Mouse (Mus musculus): ENCODE measurements around the gene Lrrc45. TPM values are rescaled to one million over a fixed set of nuclear protein-coding genes. Genes with fewer than 3 reads are reported as not detected.

Gene Lrrc45
- polyA plus RNA-seq, 1 experiment = 1.5 TPM

DNA sequence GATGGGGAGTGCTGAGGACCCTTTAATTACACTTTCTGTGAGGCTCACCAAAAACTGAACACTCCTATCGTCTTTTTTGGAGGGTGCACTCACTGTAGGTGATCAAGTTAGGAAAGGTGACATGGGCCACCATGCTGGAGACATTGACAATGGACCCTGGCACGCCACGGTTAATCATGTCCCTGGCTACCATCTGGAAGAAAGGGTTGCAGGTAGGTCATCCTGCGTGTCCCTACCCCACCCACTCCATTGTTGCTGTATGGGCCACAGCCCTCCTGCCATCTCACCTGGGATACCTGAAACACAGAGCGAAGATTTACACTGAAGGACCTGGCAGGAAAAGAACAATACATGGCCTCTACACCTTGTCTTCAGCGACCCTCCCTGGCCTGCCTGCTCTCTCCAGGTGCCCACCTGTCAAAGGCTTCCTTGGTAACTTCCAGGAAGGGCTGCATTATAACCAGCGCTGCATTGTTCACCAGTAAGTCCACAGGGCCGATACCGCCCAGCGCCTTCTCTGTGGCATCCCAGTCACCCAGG is 16.7 kb downstream of the Lrrc45 start:
- H3K27me3 ChIP-seq (ENCODE audit: control insufficient read depth) = peaks cover 22% of the 10 kb centered on the region
- no peak overlapping the region for H3K4me3 ChIP-seq (replicated peaks)
- H3K4me1 ChIP-seq (ENCODE audit: control insufficient read depth) = peaks cover 18% of the 10 kb centered on the region
- TF ChIP-seq TAL1 (IDR thresholded peaks at IDR 0.05; ENCODE audit: low read length) = no peak
- no peak for TF ChIP-seq GATA1 (IDR thresholded peaks at IDR 0.05; ENCODE audit: low read length)
- no peaks in the 10 kb centered on the region for H3K36me3 ChIP-seq (ENCODE audit: control insufficient read depth)
- H3K9me3 ChIP-seq (ENCODE audit: control insufficient read depth, low read length) = peaks cover 3% of the 10 kb centered on the region

DNA sequence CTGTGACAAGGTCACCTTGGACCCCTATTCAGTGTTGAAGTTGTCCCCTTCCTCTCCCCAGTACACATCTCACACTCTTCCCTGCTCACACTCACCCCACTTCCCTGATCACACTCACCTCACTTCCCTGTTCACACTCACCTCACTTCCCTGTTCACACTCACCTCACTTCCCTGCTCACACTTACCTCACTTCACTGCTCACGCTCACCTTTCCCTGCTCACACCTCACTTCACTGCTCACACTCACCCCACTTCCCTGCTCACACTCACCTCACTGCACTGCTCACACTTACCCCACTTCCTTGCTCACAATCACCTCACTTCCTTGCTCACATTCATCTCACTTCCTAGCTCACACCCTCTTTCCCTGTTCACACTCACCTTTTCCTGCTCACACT is 17.7 kb downstream of the Lrrc45 start:
- Histone ChIP-seq H3K9me3 (ENCODE audit: control insufficient read depth, low read length) (peaks cover 3% of the 10 kb centered on the region), H3K4me3 (replicated peaks) (no peak overlapping the region), H3K27me3 (ENCODE audit: control insufficient read depth) (peaks cover 22% of the 10 kb centered on the region), H3K4me1 (ENCODE audit: control insufficient read depth) (peaks cover 14% of the 10 kb centered on the region), H3K36me3 (ENCODE audit: control insufficient read depth) (no peaks in the 10 kb centered on the region)
- no peak for TF ChIP-seq GATA1 (IDR thresholded peaks at IDR 0.05; ENCODE audit: low read length)
- no peak for TF ChIP-seq TAL1 (IDR thresholded peaks at IDR 0.05; ENCODE audit: low read length)

DNA sequence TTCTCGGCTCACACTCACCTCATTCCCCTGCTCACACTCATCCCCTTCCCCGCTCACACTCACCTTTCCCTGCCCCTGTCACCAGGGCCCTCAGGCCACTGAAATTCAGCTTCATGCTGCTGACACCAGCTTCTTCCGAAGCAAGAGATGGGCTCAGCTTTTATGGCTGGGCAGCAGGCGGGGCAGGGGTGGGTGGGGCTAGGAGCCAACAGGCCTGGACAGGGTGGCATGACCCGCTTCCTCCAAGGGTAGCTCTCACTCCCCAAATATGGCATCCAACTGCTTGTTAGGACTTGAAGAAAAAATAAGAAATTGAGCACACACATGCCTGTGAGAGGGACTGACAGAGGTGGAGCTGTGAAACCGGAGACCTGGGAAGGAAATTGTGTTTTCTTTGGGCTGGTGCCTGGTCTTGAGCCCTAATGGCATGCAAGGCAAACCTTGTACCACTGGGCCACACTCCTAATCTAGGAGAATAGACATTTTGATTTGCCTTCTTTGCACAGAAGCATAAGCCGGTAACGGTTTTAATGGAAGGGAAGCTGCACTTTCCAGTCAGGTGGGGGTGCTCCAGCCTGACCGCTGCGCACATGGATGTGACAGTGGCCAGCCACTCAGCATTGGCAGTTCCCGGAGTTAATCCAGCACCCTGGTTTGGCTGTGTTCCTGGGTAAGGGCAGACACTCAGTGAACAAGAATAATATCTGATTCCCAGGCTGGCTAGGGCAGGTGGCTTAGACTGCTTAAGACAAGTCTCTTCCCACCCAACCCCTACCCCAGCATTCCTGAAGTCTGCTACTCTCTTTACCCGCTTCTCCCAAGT is 18.3 kb downstream of the Lrrc45 start, which contains the start of gene Cbr2:
Gene Cbr2 (minus strand): TSS at position 257 of the 823 bp plus-strand sequence.
- H3K4me3 ChIP-seq (replicated peaks) = no peak within 1 kb of the TSS
- TF ChIP-seq TAL1 (IDR thresholded peaks at IDR 0.05; ENCODE audit: low read length) = no peak
- no peak for TF ChIP-seq GATA1 (IDR thresholded peaks at IDR 0.05; ENCODE audit: low read length)
- no peaks in the 10 kb centered on the region for H3K36me3 ChIP-seq (ENCODE audit: control insufficient read depth)
- peaks cover 3% of the 10 kb centered on the region for H3K9me3 ChIP-seq (ENCODE audit: control insufficient read depth, low read length)
- H3K4me1 ChIP-seq (ENCODE audit: control insufficient read depth) = peaks cover 8% of the 10 kb centered on the region
- peaks cover 22% of the 10 kb centered on the region for H3K27me3 ChIP-seq (ENCODE audit: control insufficient read depth)

GRCm38 (mm10) chr11:120733521-120733920 is 19.8 kb downstream of the Lrrc45 start:
- Histone ChIP-seq H3K4me3 (replicated peaks) (no peak overlapping the region), H3K4me1 (ENCODE audit: control insufficient read depth) (peaks cover 5% of the 10 kb centered on the region), H3K27me3 (ENCODE audit: control insufficient read depth) (peaks cover 22% of the 10 kb centered on the region), H3K9me3 (ENCODE audit: control insufficient read depth, low read length) (peaks cover 3% of the 10 kb centered on the region), H3K36me3 (ENCODE audit: control insufficient read depth) (no peaks in the 10 kb centered on the region)
- no peak for TF ChIP-seq GATA1 (IDR thresholded peaks at IDR 0.05; ENCODE audit: low read length)
- TF ChIP-seq TAL1 (IDR thresholded peaks at IDR 0.05; ENCODE audit: low read length) = no peak

GRCm38 (mm10) chr11:120736424-120736823 is 22.7 kb downstream of the Lrrc45 start:
- Histone ChIP-seq H3K9me3 (ENCODE audit: control insufficient read depth, low read length) (peaks cover 2% of the 10 kb centered on the region), H3K4me1 (ENCODE audit: control insufficient read depth) (no peaks in the 10 kb centered on the region), H3K36me3 (ENCODE audit: control insufficient read depth) (no peaks in the 10 kb centered on the region), H3K27me3 (ENCODE audit: control insufficient read depth) (peaks cover 12% of the 10 kb centered on the region), H3K4me3 (replicated peaks) (no peak overlapping the region)
- TF ChIP-seq TAL1 (IDR thresholded peaks at IDR 0.05; ENCODE audit: low read length) = no peak
- no peak for TF ChIP-seq GATA1 (IDR thresholded peaks at IDR 0.05; ENCODE audit: low read length)

- no peaks in the 10 kb centered on the region for H3K4me1 ChIP-seq (ENCODE audit: control insufficient read depth)
- no peak overlapping the region for H3K4me3 ChIP-seq (replicated peaks)
- no peaks in the 10 kb centered on the region; the same call in 1 of the 2 replicates for H3K9me3 ChIP-seq (ENCODE audit: control insufficient read depth, low read length)
- no peak for TF ChIP-seq GATA1 (IDR thresholded peaks at IDR 0.05; ENCODE audit: low read length)
- TF ChIP-seq TAL1 (IDR thresholded peaks at IDR 0.05; ENCODE audit: low read length) = no peak
- peaks cover 3% of the 10 kb centered on the region; the same call in 1 of the 2 replicates for H3K27me3 ChIP-seq (ENCODE audit: control insufficient read depth)
- H3K36me3 ChIP-seq (ENCODE audit: control insufficient read depth) = no peaks in the 10 kb centered on the region
Measured at GRCm38 (mm10) chr11:120740981-120741380, 27.3 kb downstream of the Lrrc45 start.

- TF ChIP-seq GATA1 (IDR thresholded peaks at IDR 0.05; ENCODE audit: low read length) (no peak), TAL1 (IDR thresholded peaks at IDR 0.05; ENCODE audit: low read length) (no peak)
- Histone ChIP-seq H3K27me3 (ENCODE audit: control insufficient read depth) (peaks cover 3% of the 10 kb centered on the region; the same call in 1 of the 2 replicates), H3K4me1 (ENCODE audit: control insufficient read depth) (no peaks in the 10 kb centered on the region), H3K4me3 (replicated peaks) (no peak overlapping the region), H3K9me3 (ENCODE audit: control insufficient read depth, low read length) (no peaks in the 10 kb centered on the region; the same call in 1 of the 2 replicates), H3K36me3 (ENCODE audit: control insufficient read depth) (no peaks in the 10 kb centered on the region)
Measured at GRCm38 (mm10) chr11:120744121-120744701, 30.5 kb downstream of the Lrrc45 start.

GRCm38 (mm10) chr11:120747974-120748373 is 34.2 kb downstream of the Lrrc45 start:
- Histone ChIP-seq H3K9me3 (ENCODE audit: control insufficient read depth, low read length) (no peaks in the 10 kb centered on the region; the same call in 1 of the 2 replicates), H3K27me3 (ENCODE audit: control insufficient read depth) (peaks cover 6% of the 10 kb centered on the region), H3K4me3 (replicated peaks) (no peak overlapping the region), H3K36me3 (ENCODE audit: control insufficient read depth) (no peaks in the 10 kb centered on the region), H3K4me1 (ENCODE audit: control insufficient read depth) (no peaks in the 10 kb centered on the region)
- TF ChIP-seq TAL1 (IDR thresholded peaks at IDR 0.05; ENCODE audit: low read length) (no peak), GATA1 (IDR thresholded peaks at IDR 0.05; ENCODE audit: low read length) (no peak)

- Histone ChIP-seq H3K4me3 (replicated peaks) (no peak overlapping the region), H3K27me3 (ENCODE audit: control insufficient read depth) (peaks cover 3% of the 10 kb centered on the region; the same call in 1 of the 2 replicates), H3K36me3 (ENCODE audit: control insufficient read depth) (no peaks in the 10 kb centered on the region), H3K9me3 (ENCODE audit: control insufficient read depth, low read length) (no peaks in the 10 kb centered on the region), H3K4me1 (ENCODE audit: control insufficient read depth) (no peaks in the 10 kb centered on the region)
- TF ChIP-seq TAL1 (IDR thresholded peaks at IDR 0.05; ENCODE audit: low read length) (no peak), GATA1 (IDR thresholded peaks at IDR 0.05; ENCODE audit: low read length) (no peak)
Measured at GRCm38 (mm10) chr11:120749430-120749829, 35.7 kb downstream of the Lrrc45 start.

Data from erythroblast, embryonic 14.5 days (primary cell).